Mouse (Mus musculus) bone marrow, adult 2 months (tissue): Measurements from ENCODE around the gene Maats1.

Experiments
- CTCF ChIP-seq: fragments of 200-500 bp; IDR thresholded peaks from 2 replicates; pipeline ENCODE4 v1.5.1; 2011; ENCODE audit warnings: low read length, control low read depth; ENCODE audit not compliant: control insufficient read depth, insufficient read depth
- POLR2A ChIP-seq: fragments of 200-500 bp; IDR thresholded peaks from 2 replicates; pipeline ENCODE4 v1.6.1; 2011; ENCODE audit warnings: low read depth, mild to moderate bottlenecking, control low read depth, low read length, borderline replicate concordance; ENCODE audit not compliant: control insufficient read depth

GRCm38 (mm10) chr16:38353642-38354041 lies 11.7 kb upstream of the Maats1 start:
- TF ChIP-seq POLR2A (no peak), CTCF (no peak)
